Mouse (Mus musculus) heart, postnatal 10 days (tissue): Measurements from ENCODE around the gene Nhlh2. TPM values are rescaled to one million over a fixed set of nuclear protein-coding genes. Genes with fewer than 3 reads are reported as not detected.

Source experiments
- DNase-seq, 2 experiments: peaks; one replicate each; pipeline ENCODE4 v3.0.0; 2021
- intact Hi-C: fragments of 180-260 bp; cut with DNase I; formaldehyde crosslinking; loops from one replicate; pipeline ENCODE4 v1.15.1; 2025
- total RNA-seq, 2 experiments: library from RNA; stranded (reverse); gene quantifications; 2 replicates each; pipeline ENCODE4 v1.2.3; 2021

Gene Nhlh2
- total RNA-seq, 2 experiments from 2014 or later: not detected

DNA sequence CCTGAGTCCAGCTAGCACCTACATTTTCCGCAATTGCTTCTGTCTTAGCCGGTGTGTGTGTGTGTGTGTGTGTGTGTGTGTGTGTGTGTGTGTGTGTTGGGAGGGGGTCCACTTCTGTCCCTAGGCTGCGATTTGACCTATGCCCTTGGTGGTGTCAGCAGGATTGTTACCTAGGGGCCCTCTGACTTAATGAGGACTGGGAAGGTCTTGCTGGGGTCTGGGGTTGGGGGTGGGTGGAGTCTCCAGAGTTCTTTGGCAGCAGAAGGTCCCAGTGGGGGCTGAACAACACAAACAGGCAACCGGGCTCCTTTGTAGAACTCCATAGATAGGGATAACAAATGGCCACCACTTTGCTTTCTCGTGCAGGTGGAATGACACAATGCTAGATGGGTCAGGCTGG, 14.0 kb downstream of the Nhlh2 start:
- DNase-seq: no peak
- intact Hi-C loops: no loop called here

- intact Hi-C loops: no loop called here
- DNase-seq: no peak
Measured at GRCm38 (mm10) chr3:102024981-102025451, 15.1 kb downstream of the Nhlh2 start.

DNA sequence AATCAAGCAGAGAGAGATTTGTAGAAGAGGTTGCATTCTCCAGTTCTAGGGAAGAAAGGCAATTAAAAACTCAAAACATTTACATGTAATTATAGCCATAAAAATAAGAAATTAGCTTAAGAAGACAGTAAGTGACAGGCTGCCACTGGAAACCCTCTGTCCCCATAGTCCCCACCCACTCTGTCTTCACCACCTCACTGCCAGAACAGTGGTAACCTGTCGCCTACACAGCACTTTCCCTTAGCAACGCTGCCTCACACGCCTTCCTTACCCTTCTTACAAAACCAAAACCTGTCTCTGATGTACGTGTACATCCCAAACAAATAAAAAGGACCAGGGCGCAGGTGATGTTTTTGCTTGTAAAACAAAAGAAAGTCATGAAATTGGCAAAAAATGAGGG, 15.8 kb downstream of the Nhlh2 start:
- intact Hi-C loops: no loop called here
- DNase-seq: no peak

- intact Hi-C loops: no loop called here
- peak in 1 of 2 experiments; percentile 10 for DNase-seq
Measured at GRCm38 (mm10) chr3:102027880-102028279, 18.0 kb downstream of the Nhlh2 start.

GRCm38 (mm10) chr3:102037806-102038205, 27.9 kb downstream of the Nhlh2 start:
- intact Hi-C loops: no loop called here
- DNase-seq: no peak

GRCm38 (mm10) chr3:102038608-102039007, 28.7 kb downstream of the Nhlh2 start:
- intact Hi-C loops: no loop called here
- no peak for DNase-seq

DNA sequence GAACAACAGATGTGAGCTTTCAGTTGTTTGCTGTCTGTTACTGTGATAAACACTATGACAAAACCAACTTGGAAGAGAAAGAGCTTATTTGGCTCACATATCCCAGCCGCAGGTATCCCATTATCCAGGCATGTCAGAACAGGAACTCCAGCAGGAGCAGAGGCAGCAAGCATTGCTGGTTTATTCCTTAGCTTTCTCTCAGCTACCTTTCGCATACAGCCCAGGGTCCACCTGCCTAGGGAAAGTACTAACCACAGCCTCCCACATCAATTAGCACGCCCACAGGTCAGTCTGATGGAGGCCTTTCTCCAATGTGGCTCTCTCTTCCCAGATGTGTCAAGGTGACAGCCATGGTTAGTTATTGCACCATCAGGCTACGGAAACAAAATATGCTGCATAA, 31.8 kb downstream of the Nhlh2 start:
- intact Hi-C loops: no loop called here
- DNase-seq: no peak

- intact Hi-C loops: loop anchor here (5.0 kb wide), 1 partner anchor 148 kb away; no protein-coding TSS in a partner anchor
- no peak for DNase-seq
Measured at GRCm38 (mm10) chr3:102045071-102045470, 35.2 kb downstream of the Nhlh2 start.

DNA sequence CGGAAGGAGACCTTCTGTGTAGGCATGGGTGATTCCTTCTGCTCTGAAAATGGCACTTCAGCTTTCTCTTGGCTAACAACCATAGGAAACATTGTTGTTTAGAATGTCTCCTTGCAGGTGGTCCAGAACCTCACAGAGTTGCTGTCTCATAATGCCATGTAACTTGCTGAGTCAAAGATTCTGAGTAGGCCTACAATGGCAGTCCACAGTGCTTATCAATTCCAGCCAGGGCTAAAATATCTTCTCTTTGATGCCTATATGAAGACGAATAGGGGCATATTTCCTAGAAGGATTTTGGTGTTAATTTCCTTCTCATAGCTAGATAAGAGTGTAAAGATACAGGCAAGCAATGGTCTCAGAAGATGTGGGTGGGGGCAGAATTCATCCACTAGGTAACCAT, 37.7 kb downstream of the Nhlh2 start:
- DNase-seq: no peak
- intact Hi-C loops: loop anchor here (5.0 kb wide), 1 partner anchor 150 kb away; no protein-coding TSS in a partner anchor

DNA sequence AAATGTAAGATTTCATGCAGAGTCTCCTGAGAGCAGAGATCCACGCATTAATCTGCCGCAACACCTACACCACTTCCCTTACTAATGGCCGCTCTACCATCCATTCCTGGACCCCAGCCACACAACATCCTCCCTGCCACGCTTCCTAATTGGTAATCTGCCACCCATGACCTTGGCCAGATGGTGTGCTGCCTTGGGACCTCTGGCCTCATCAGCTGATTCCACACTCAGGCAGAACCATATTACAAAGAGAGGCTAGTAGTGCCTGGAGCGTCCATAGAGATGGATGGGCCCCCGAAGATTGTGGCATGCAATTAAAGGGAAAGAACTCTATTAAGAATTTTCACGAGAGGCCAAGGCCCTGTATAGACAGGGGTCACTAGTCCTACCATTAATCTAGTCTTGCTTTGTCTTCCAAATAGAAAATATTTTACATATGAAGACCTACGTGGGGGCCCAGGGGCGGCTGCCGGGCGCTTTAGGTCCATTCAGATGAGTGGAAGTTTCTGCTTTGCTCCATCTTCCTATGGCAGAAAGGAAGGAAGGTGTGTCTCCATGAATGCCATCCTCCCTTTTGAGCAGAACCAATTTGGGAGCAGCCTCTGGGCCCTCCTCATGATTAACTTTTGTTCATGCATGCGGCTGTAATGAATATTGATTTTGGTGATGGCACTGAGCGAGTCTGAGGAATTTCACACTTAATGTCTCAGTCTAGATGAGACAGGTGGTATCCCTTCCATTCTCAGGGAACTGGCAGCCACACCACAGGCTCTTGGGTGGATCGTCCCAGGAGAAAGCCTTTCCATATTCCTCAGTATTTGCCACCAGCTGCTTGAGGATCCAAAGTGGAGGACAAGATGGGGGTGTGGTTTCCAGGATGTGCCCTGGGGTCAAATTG, 39.6 kb downstream of the Nhlh2 start:
- no peak for DNase-seq
- intact Hi-C loops: loop anchor here (5.0 kb wide), 1 partner anchor 152 kb away; no protein-coding TSS in a partner anchor

GRCm38 (mm10) chr3:102052036-102052435, 42.2 kb downstream of the Nhlh2 start:
- DNase-seq: no peak
- intact Hi-C loops: no loop called here

DNA sequence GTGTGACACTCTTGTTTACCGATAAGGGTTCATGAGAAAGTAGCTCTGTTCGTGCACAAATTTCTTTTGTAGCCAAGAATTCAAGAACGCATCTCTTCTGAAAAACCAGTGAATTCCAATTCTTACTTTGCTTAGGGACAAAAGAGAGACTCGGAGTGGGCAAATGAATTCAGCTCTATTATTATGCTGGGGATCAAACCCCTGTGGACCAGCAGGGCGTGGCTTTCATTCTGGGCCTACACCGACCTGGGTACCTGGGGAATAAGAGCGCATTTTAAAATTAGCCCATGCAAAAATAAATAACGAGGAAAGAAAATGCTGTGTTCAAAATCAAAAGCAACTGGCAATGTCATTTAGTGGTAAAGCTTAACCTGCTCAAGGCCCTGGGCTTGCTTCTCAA, 43.4 kb downstream of the Nhlh2 start:
- no peak for DNase-seq
- intact Hi-C loops: no loop called here

GRCm38 (mm10) chr3:102055878-102056277, 46.0 kb downstream of the Nhlh2 start:
- intact Hi-C loops: no loop called here

DNA sequence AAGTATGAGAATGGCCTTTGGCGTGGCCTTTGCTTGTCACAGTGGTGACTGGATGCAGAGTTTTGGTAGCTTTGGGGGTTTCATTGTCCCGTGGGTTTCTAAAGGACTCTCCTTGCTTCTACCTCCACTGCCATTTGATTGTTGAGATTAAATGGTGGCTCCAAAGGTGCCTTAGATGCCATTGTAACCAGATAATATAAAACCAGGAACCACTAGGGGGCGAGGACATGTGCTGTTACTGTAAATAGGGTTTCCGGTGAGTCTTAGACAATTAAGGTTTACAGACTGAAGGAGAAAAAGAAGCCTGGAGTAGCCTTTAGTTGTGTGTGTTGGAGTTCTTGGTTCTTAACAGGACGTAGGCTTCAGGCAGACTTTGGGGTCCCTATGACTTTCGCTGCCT, 50.2 kb downstream of the Nhlh2 start:
- intact Hi-C loops: loop anchor here (5.0 kb wide), 2 partner anchors 163 to 568 kb away; no protein-coding TSS in a partner anchor
- no peak for DNase-seq

More at GRCm38 (mm10) chr3:102055878-102056277, 46.0 kb downstream of the Nhlh2 start:
- no peak for DNase-seq

- intact Hi-C loops: loop anchor here (5.0 kb wide), 2 partner anchors 165 to 570 kb away; no protein-coding TSS in a partner anchor
- DNase-seq: peak; percentile 82 to 88
Measured at GRCm38 (mm10) chr3:102061923-102062670, 52.2 kb downstream of the Nhlh2 start.

GRCm38 (mm10) chr3:102062671-102063010, 52.8 kb downstream of the Nhlh2 start:
- DNase-seq: no peak
- intact Hi-C loops: loop anchor here (5.0 kb wide), 2 partner anchors 165 to 570 kb away; no protein-coding TSS in a partner anchor

- intact Hi-C loops: loop anchor here (5.0 kb wide), 2 partner anchors 166 to 571 kb away; no protein-coding TSS in a partner anchor
Measured at GRCm38 (mm10) chr3:102063273-102064120, 53.6 kb downstream of the Nhlh2 start.

DNA sequence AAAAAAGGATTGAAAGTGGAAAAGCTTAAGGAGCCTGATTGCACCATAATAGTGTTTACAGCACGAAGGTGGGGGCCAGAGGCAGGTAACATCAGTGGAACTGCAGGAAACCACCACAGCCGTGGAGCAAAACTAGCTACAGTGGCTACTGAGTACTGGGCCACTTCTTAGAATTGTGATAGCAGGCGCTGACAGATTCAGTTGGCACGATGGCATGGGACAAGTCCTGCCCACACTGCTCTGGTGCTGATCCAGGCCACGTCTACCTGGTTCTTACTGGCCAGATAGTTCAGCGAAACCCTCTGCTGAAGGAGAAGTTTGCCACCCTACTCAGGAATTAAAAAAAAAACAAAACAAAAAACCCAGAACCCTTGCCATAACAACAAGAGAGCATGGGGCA, 54.7 kb downstream of the Nhlh2 start:
- DNase-seq: peak; percentile 65 to 66
- intact Hi-C loops: loop anchor here (5.0 kb wide), 2 partner anchors 167 to 572 kb away; no protein-coding TSS in a partner anchor

More at GRCm38 (mm10) chr3:102063273-102064120, 53.6 kb downstream of the Nhlh2 start:
- DNase-seq: no peak
